Mouse (Mus musculus): ENCODE measurements at regions not wholly inside any gene's neighbourhood (a gene's known extent, or its start where the extent isn't known, plus 50 kb on each side); places are given as distances from the start of the nearest gene placed in this dataset.

DNA sequence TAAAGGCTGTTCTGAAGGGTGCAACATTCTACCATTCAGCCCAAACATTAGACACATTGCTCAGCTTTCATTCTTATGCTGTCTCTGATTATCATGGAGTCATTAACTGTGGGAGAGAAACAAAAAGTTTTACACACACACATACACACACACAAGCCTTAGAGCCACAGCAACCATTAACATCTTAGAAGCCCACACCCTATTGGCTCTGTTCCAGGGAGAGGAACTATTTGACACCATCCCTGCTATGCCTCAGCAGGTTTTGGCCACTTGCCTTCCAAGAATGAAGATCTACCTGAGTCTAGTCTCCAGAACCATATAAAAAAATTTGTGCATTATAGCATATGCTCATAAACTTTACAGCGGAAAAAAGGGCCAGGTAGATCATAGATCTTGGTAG, 75.0 kb upstream of the Hpgd start:
- no peak for TF ChIP-seq EP300 (IDR thresholded peaks at IDR 0.05; ENCODE audit: low read depth)
- TF ChIP-seq CTCF (IDR thresholded peaks at IDR 0.05; ENCODE audit: low read depth) = no peak
